Mouse (Mus musculus): ENCODE data around the gene Gltp. TPM values are rescaled to one million over a fixed set of nuclear protein-coding genes. Genes with fewer than 3 reads are reported as not detected.

Gene Gltp
- 688 and 696 TPM in 2 replicates for polyA plus RNA-seq (2015; fragmentation: Nextera tagmentation; extraction: Ambion mirVana)

- Histone ChIP-seq H3K4me3 (peak within 1 kb of the TSS; percentile 80), H3K27ac (peak within 1 kb of the TSS; percentile 69), H3K9me3 (no peaks in the 10 kb centered on the region), H3K9ac (peak within 1 kb of the TSS; percentile 61), H3K4me2 (peak within 1 kb of the TSS; percentile 81), H3K27me3 (no peaks in the 10 kb centered on the region; the same call in 1 of the 2 replicates), H3K4me1 (peaks cover 21% of the 10 kb centered on the region), H3K36me3 (no peaks in the 10 kb centered on the region)
- 7% methylated on average over 48 of the region's 75 CpGs for WGBS
- peak; percentile 92 for ATAC-seq (ENCODE audit: insufficient number of reproducible peaks, low FRiP score, low TSS enrichment, low read depth)
These were observed at the start of gene Gltp for GRCm38 (mm10) chr5:114690633-114691567. Gene Gltp, minus strand, starts transcription at chr5:114690984.

GRCm38 (mm10) chr5:114738707-114739241 is 48.0 kb upstream of the Gltp start:
- H3K4me1 ChIP-seq: peaks cover 11% of the 10 kb centered on the region
- ATAC-seq (ENCODE audit: insufficient number of reproducible peaks, low FRiP score, low TSS enrichment, low read depth): no peak
- H3K9ac ChIP-seq: no peak overlapping the region
- H3K4me2 ChIP-seq: no peak overlapping the region
- no peaks in the 10 kb centered on the region for H3K27me3 ChIP-seq
- no peaks in the 10 kb centered on the region for H3K9me3 ChIP-seq
- H3K4me3 ChIP-seq: no peak overlapping the region
- peak overlapping the region; percentile 55 for H3K27ac ChIP-seq
- peaks cover 95% of the 10 kb centered on the region for H3K36me3 ChIP-seq
- WGBS: 83% methylated on average over 12 of the region's 12 CpGs

- Histone ChIP-seq H3K9ac (no peak overlapping the region), H3K4me2 (no peak overlapping the region), H3K4me1 (peaks cover 11% of the 10 kb centered on the region), H3K36me3 (peaks cover 94% of the 10 kb centered on the region), H3K27me3 (no peaks in the 10 kb centered on the region), H3K9me3 (no peaks in the 10 kb centered on the region), H3K27ac (peak overlapping the region; percentile 22; the same call in 1 of the 2 replicates), H3K4me3 (no peak overlapping the region)
- ATAC-seq (ENCODE audit: insufficient number of reproducible peaks, low FRiP score, low TSS enrichment, low read depth): no peak
- 83% methylated on average over 21 of the region's 21 CpGs for WGBS
These were observed 46.5 kb upstream of the Gltp start for GRCm38 (mm10) chr5:114737090-114737887.

GRCm38 (mm10) chr5:114733606-114734005 is 42.8 kb upstream of the Gltp start:
- Histone ChIP-seq H3K9ac (no peak overlapping the region), H3K27me3 (no peaks in the 10 kb centered on the region), H3K27ac (no peak overlapping the region), H3K4me3 (no peak overlapping the region), H3K36me3 (peaks cover 93% of the 10 kb centered on the region), H3K9me3 (no peaks in the 10 kb centered on the region), H3K4me2 (no peak overlapping the region), H3K4me1 (peaks cover 8% of the 10 kb centered on the region; the same call in 1 of the 2 replicates)
- ATAC-seq (ENCODE audit: insufficient number of reproducible peaks, low FRiP score, low TSS enrichment, low read depth): no peak
- 94% methylated on average over 15 of the region's 15 CpGs for WGBS

GRCm38 (mm10) chr5:114731969-114732368 is 41.2 kb upstream of the Gltp start:
- no peak overlapping the region for H3K4me3 ChIP-seq
- H3K9ac ChIP-seq: no peak overlapping the region
- H3K27me3 ChIP-seq: no peaks in the 10 kb centered on the region
- H3K4me2 ChIP-seq: no peak overlapping the region
- no peaks in the 10 kb centered on the region for H3K9me3 ChIP-seq
- no peak for ATAC-seq (ENCODE audit: insufficient number of reproducible peaks, low FRiP score, low TSS enrichment, low read depth)
- no peak overlapping the region for H3K27ac ChIP-seq
- peaks cover 91% of the 10 kb centered on the region for H3K36me3 ChIP-seq
- WGBS: 85% methylated on average over 15 of the region's 15 CpGs
- no peaks in the 10 kb centered on the region for H3K4me1 ChIP-seq

- H3K36me3 ChIP-seq: peaks cover 87% of the 10 kb centered on the region
- ATAC-seq (ENCODE audit: insufficient number of reproducible peaks, low FRiP score, low TSS enrichment, low read depth): no peak
- 71% methylated on average over 6 of the region's 6 CpGs for WGBS
- H3K27ac ChIP-seq: no peak overlapping the region
- no peak overlapping the region for H3K9ac ChIP-seq
- no peak overlapping the region for H3K4me3 ChIP-seq
- H3K27me3 ChIP-seq: no peaks in the 10 kb centered on the region
- no peaks in the 10 kb centered on the region for H3K4me1 ChIP-seq
- no peak overlapping the region for H3K4me2 ChIP-seq
- no peaks in the 10 kb centered on the region for H3K9me3 ChIP-seq
These were observed 40.7 kb upstream of the Gltp start for GRCm38 (mm10) chr5:114731498-114731897.

GRCm38 (mm10) chr5:114730129-114730528 is 39.3 kb upstream of the Gltp start:
- H3K36me3 ChIP-seq: peaks cover 83% of the 10 kb centered on the region
- no peak overlapping the region for H3K4me3 ChIP-seq
- H3K27me3 ChIP-seq: no peaks in the 10 kb centered on the region
- peak; percentile 50; the same call in 1 of the 2 replicates for ATAC-seq (ENCODE audit: insufficient number of reproducible peaks, low FRiP score, low TSS enrichment, low read depth)
- no peaks in the 10 kb centered on the region for H3K4me1 ChIP-seq
- H3K27ac ChIP-seq: no peak overlapping the region
- 51% methylated on average over 10 of the region's 10 CpGs for WGBS
- no peak overlapping the region for H3K9ac ChIP-seq
- no peak overlapping the region for H3K4me2 ChIP-seq
- no peaks in the 10 kb centered on the region for H3K9me3 ChIP-seq

GRCm38 (mm10) chr5:114728160-114728559 is 37.4 kb upstream of the Gltp start:
- Histone ChIP-seq H3K4me1 (no peaks in the 10 kb centered on the region), H3K4me3 (no peak overlapping the region), H3K27me3 (no peaks in the 10 kb centered on the region), H3K27ac (no peak overlapping the region), H3K36me3 (peaks cover 70% of the 10 kb centered on the region), H3K9ac (no peak overlapping the region), H3K9me3 (no peaks in the 10 kb centered on the region), H3K4me2 (no peak overlapping the region)
- WGBS: 82% methylated on average over 10 of the region's 10 CpGs
- no peak for ATAC-seq (ENCODE audit: insufficient number of reproducible peaks, low FRiP score, low TSS enrichment, low read depth)

GRCm38 (mm10) chr5:114722846-114723245 is 32.1 kb upstream of the Gltp start:
- H3K9ac ChIP-seq: no peak overlapping the region

GRCm38 (mm10) chr5:114721969-114722368 is 31.2 kb upstream of the Gltp start:
- no peak for ATAC-seq (ENCODE audit: insufficient number of reproducible peaks, low FRiP score, low TSS enrichment, low read depth)
- Histone ChIP-seq H3K9ac (no peak overlapping the region), H3K4me1 (no peaks in the 10 kb centered on the region), H3K4me3 (no peak overlapping the region), H3K36me3 (peaks cover 75% of the 10 kb centered on the region), H3K4me2 (no peak overlapping the region), H3K9me3 (no peaks in the 10 kb centered on the region), H3K27ac (no peak overlapping the region), H3K27me3 (no peaks in the 10 kb centered on the region)
- WGBS: 83% methylated on average over 10 of the region's 10 CpGs

More at GRCm38 (mm10) chr5:114722846-114723245, 32.1 kb upstream of the Gltp start:
- ATAC-seq (ENCODE audit: insufficient number of reproducible peaks, low FRiP score, low TSS enrichment, low read depth): no peak
- no peaks in the 10 kb centered on the region for H3K27me3 ChIP-seq
- H3K4me1 ChIP-seq: no peaks in the 10 kb centered on the region
- peaks cover 73% of the 10 kb centered on the region for H3K36me3 ChIP-seq
- 90% methylated on average over 13 of the region's 13 CpGs for WGBS
- no peaks in the 10 kb centered on the region for H3K9me3 ChIP-seq
- H3K4me2 ChIP-seq: no peak overlapping the region
- no peak overlapping the region for H3K4me3 ChIP-seq
- no peak overlapping the region; the same call in 1 of the 2 replicates for H3K27ac ChIP-seq

- Histone ChIP-seq H3K27ac (no peak overlapping the region), H3K27me3 (no peaks in the 10 kb centered on the region), H3K9ac (no peak overlapping the region), H3K9me3 (no peaks in the 10 kb centered on the region), H3K4me2 (no peak overlapping the region), H3K36me3 (peaks cover 79% of the 10 kb centered on the region), H3K4me1 (no peaks in the 10 kb centered on the region), H3K4me3 (no peak overlapping the region)
- no peak for ATAC-seq (ENCODE audit: insufficient number of reproducible peaks, low FRiP score, low TSS enrichment, low read depth)
- 91% methylated on average over 11 of the region's 11 CpGs for WGBS
These were observed 30.0 kb upstream of the Gltp start for GRCm38 (mm10) chr5:114720784-114721183.

Measured in limb, embryonic 15.5 days (tissue).